Mouse (Mus musculus): ENCODE measurements around the gene Shisa5.

DNA sequence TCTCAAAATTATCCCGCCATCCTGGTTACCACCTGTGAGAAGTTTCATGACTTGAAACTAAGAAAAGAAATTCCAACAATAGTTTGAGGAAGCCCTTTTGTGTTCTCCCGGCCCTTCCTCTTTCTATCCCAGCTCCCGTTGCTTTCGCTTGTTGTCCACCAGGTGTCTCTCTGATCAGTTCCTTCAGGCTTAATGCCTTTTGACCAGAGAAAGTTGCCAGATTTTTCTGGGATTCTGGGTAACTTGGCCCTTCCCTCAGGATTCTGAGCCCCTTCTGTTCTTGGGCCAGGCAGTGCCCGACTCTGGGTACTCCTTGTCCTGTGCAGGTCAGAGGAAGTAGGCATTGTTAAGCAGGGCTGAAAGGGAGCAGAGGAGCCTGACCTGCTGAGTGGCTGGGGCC is 49.6 kb downstream of the Shisa5 start:
- TF ChIP-seq CTCF (IDR thresholded peaks at IDR 0.05) (peak; percentile 80), EP300 (IDR thresholded peaks at IDR 0.05) (no peak)
